Mouse (Mus musculus) layer of hippocampus, postnatal 25 days (tissue): Measurements from ENCODE around the gene Prpf3. TPM values are rescaled to one million over a fixed set of nuclear protein-coding genes. Genes with fewer than 3 reads are reported as not detected.
A peak's percentile ranks its signal among the peaks of the same experiment; 100 is the strongest.
"Not testable (repeated sequence)": the region's sequence is repeated elsewhere in the genome, so short reads cannot be mapped to it uniquely, and the experiment has no call there.

Source experiments
- DNase-seq, 2 experiments: peaks; one replicate each; pipeline ENCODE4 v3.0.0; 2022; ENCODE audit warnings: mixed read lengths in 2 of 2, low spot score in 1 of 2; ENCODE audit errors: extremely low spot score in 1 of 2
- total RNA-seq, 2 experiments: library from RNA; stranded (reverse); gene quantifications; 2 replicates each; pipeline ENCODE4 v1.2.3; 2021

Gene Prpf3
- 10 to 100 TPM; 29.2 to 33.7 TPM for total RNA-seq

DNA sequence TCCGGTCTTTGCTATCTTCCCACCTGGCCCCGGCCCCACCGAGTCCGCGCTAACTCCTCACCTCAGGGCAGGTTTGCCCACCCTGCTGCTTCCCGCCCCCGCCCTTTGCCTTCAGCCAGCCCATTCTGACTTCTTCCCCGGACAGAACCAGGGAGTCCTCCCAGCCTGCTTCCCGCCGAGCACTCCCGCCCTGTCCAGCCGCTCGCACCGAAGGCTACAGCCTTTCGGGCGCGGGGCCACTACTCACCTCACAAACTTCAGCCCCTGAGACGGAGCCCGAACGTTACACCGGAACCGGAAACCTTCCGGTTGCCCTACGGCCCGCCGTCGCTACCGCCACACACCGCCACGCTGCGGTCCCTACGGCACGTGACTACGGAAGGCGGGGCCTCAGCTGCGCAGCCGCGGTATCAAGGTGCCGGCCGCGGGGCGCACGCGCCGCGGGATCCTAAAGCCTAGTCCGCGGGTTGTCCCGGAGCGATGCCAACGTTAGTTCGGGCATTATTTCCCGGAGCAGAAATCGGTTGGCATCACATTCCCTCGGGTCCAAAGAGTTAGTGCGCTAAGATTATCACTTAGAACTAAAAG, at the start of gene Prpf3:
Gene Prpf3, minus strand, starts transcription at position 384 of the 588 bp plus-strand sequence.
- DNase-seq = peak; percentile 85 to 86

DNA sequence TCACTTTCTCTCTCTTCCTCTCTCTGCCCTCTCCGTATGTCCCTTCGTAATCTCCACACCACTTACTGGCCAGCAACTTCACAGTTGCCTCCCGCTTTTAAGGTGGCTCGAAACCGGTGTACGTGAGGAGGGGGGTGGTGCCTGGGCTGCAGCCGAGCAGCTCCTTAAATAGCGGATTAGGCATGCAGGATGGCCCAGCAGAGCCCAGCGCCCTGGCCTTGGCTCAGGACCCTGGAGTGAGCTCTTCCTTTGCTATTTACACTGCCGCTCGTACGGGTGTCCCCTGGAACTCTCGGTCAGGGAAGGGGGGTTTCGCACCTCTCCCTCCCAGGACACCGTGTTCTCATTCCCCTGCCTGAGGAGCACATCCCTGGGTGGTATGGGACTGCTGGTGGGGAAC, 48.9 kb upstream of the Prpf3 start, which contains the start of gene Car14:
Gene Car14, minus strand, starts transcription at position 124 of the 400 bp plus-strand sequence.
- DNase-seq = no peak

DNA sequence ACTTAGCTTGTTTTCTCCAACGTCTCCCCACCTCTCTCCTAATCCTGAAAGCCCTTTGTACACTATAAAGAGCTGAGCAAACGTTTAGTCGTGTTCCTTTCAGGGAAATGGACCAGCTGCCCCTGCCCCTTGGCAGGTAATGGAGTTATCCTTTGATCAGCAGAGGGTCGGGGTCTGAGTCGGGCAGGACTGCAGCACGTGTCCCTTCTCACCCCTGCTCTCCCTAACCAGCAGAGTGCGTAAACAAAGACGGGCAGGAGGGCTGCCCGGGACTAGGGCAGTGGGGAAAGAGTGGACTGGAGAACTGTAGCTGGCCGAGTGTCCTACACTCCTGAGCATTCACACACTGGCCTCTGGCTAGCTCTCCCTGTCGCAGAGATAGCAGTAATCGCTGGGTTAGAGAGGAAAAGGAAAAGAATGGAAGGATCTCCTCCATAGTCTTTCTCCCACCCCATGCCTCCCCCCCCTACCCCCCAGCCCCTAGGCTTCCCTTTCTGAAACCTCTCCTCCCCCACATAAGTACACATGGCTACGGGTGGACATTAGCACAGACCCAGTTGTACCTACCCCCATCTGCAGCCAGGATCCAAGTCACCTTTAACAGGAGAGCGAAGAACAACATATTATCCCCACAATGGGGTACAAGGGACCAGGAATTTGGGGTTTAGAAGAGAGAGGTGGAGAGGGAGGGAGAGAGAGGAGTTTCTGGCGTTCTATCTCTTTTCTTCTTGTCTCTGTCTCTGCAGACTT, 48.2 kb upstream of the Prpf3 start:
- DNase-seq = no peak

GRCm38 (mm10) chr3:95902643-95903042, 47.0 kb upstream of the Prpf3 start:
- no peak for DNase-seq

- no peak for DNase-seq
These were observed 46.6 kb upstream of the Prpf3 start for GRCm38 (mm10) chr3:95902373-95902625.

DNA sequence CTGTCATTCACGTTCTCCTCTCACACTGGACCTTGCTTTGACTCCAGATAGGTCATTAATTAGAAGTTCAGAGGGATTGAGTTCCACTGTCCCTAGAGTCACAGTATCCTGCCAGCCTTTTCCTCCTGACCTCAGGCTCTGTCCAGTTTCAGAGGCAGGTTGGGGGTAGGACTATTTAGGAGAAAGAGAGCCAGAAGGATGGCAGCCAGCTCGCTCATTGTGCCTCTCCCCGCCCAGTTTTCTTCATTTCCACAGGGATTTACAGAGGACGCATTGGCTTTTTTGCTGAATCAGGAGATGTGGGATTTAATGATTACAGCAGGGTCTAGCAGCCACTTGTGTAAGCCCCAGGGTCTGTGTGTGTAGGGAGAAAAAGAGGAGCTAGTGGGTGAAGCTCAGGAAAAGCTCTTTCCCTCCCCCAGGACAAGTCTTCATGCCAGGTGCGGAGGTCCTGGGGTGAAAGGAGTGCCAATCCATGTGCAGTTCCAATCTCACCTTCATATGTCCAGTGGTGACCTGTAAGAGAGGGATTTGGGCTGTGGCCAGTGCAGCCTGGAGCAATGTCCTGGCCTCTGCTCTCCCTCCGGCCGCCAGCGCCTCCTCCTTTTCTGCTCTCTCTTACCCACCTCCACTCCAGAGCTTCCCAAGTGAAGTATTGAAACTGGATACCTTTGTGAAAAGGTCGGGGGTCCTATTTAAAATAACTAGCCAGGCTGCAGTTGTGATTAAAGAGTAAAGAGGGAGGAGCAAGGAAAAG, 46.1 kb upstream of the Prpf3 start:
- no peak for DNase-seq

DNA sequence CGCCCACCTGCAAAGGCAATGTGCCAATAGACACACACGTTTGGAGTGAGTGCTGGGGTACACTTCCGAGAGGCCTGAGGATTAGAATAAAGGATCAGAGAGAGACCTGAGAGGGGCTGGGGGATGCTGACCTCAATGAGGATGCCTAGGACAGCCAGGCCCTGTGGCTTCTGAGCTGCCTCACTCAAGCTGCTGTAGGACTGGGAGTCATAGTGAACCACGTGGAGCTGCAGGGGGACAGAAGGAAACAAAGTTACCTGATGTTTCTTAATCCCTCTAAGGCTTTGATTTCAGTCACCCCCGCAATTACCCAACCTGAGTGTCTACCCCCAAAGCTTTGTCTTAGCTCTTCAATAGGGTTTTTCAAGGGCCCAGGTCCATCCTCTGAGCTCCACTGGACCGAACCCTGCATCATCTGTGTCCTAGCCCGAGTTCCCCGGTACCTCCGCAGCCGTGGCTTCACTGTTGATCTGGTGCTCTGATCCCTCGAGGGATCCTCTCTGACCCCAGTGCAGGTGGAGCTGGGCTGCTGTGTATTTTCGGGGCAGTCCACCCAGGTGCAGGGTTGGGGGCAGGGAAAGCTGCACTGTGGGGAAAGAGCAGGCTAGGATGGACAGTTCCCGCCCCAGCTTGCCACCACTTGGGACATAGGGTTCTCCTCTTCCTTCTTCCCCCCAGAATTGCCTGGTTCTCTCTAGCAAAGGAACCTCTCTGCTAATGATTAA, 44.3 kb upstream of the Prpf3 start:
- no peak for DNase-seq

DNA sequence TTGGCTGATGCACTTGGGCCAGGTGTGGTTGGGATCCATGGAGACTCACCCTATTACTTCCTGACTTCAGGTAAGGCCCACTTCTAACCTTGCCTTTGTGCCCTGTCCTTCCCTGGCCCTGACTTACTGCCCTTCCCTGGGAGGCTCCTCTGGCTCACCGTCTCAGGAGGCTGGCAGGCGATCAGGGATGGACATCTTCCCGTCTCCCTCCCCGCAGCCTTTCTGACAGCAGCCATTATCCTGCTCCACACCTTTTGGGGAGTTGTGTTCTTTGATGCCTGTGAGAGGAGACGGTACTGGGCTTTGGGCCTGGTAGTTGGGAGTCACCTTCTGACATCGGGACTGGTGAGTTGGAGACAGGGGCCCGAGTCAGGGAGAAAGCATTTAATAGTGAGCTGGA, 39.8 kb upstream of the Prpf3 start:
- DNase-seq = not testable (repeated sequence)

DNA sequence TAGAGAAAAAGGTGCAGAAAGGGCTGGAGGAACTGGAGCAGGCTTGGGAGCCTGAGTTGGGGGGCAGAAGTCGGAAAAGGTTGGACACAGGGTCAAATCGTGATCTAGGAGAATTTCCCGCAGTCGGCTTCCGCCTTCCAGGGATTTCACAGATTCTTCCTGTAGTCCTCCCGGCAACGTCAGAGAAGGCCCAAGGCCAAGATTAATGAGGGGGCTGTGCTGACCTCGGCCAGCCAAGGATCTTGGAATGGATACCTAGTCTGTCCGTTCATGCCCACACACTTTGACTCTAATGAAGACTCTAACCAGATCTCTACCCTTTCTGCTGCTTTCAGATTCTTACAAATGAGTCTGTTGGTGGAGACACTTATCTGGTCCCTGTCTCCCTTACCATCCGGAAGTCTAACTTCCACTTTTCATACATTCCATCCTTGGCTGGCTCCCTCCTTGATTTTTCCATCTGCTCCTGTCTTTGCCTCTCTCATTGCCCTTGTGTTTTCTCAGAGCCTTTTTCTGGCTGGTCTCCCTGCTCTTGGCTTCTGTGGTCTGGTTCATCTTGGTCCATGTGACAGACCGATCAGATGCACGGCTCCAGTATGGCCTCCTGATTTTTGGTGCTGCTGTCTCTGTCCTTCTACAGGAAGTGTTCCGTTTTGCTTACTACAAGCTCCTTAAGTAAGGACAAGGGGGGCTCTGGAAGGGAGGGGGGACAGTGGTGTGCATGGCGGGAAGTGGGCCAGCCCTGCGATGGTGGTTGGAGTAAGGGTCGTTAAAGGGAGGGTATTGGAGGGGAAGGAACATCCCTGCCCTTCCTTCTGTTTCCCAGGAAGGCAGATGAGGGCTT, 38.9 kb upstream of the Prpf3 start:
- peak; percentile 29 to 34 for DNase-seq

GRCm38 (mm10) chr3:95893606-95894316, 38.1 kb upstream of the Prpf3 start, which contains the start of gene Aph1a:
TSS of gene Aph1a (plus strand) at chr3:95893969.
- peak; percentile 77 to 81 for DNase-seq

- no peak for DNase-seq
These were observed 37.4 kb upstream of the Prpf3 start for GRCm38 (mm10) chr3:95893126-95893525.

- no peak for DNase-seq
These were observed 36.7 kb upstream of the Prpf3 start for GRCm38 (mm10) chr3:95892066-95893052.

GRCm38 (mm10) chr3:95891211-95892065, 35.8 kb upstream of the Prpf3 start, which contains the start of gene BC028528:
TSS of gene BC028528 (minus strand) at chr3:95892005.
- DNase-seq = no peak

DNA sequence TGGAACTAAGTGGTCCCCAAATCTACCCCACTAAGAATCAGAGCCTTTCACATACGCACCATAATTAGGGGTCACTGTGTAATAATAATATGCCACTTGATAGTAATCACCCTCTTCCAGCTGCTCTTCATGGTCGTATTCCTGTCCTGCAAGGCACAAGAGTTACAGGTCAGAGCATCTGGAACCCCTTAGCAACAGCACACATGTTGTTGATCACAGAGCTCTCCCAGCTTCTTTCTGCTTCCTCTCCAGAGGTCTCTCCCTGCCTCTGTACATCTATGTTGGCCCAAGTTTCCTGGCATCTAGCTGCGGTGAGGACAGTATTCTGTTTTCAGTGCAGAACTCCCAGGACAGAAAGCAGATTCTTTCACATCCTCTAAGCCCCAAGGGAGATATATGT, 34.0 kb upstream of the Prpf3 start:
- DNase-seq = no peak

- no peak for DNase-seq
These were observed 31.9 kb upstream of the Prpf3 start for GRCm38 (mm10) chr3:95887596-95887995.

- DNase-seq = no peak
These were observed 28.7 kb upstream of the Prpf3 start for GRCm38 (mm10) chr3:95884400-95884799.

- peak in 1 of 2 experiments; percentile 78 for DNase-seq
These were observed 27.2 kb upstream of the Prpf3 start for GRCm38 (mm10) chr3:95882816-95883425.
